Mouse (Mus musculus) embryonic fibroblast, embryonic 13.5 days (primary cell): ENCODE measurements around the gene Wscd2.

Experiments used
- CTCF ChIP-seq: IDR thresholded peaks from 2 replicates; pipeline ENCODE4 v1.5.1; 2011; ENCODE audit warnings: mild to moderate bottlenecking, control low read depth, low read length, moderate library complexity, borderline replicate concordance; ENCODE audit not compliant: insufficient read depth
- POLR2A ChIP-seq: IDR thresholded peaks from 2 replicates; pipeline ENCODE4 v1.6.1; 2011; ENCODE audit warnings: low read depth, mild to moderate bottlenecking, control low read depth, low read length, moderate library complexity

GRCm38 (mm10) chr5:113516119-113516872 lies 26.2 kb downstream of the Wscd2 start:
- no peak for TF ChIP-seq CTCF
- no peak for TF ChIP-seq POLR2A
